Mouse (Mus musculus): Measurements from ENCODE around the gene Gm28047. TPM values are rescaled to one million over a fixed set of nuclear protein-coding genes. Genes with fewer than 3 reads are reported as not detected.

Gm28047 gene
- polyA plus RNA-seq, 1 experiment from 2014 or later, result not detected

- no peak for ATAC-seq (ENCODE audit: insufficient number of reproducible peaks, insufficient read depth, low FRiP score, low read depth)
These were observed 52.8 kb downstream of the Gm28047 start for GRCm38 (mm10) chr15:102572081-102572480.

GRCm38 (mm10) chr15:102567849-102568248, 57.0 kb downstream of the Gm28047 start:
- Histone ChIP-seq H3K9ac (ENCODE audit: low read length) (no peak overlapping the region), H3K27me3 (ENCODE audit: control insufficient read depth, insufficient read depth, low read length) (no peaks in the 10 kb centered on the region), H3K9me3 (ENCODE audit: control insufficient read depth, low read length) (no peaks in the 10 kb centered on the region), H3K4me3 (ENCODE audit: control insufficient read depth in 1 of 2, insufficient read depth in 1 of 2, low read depth in 1 of 2, low read length in 2 of 2) (no peak overlapping the region), H3K4me2 (ENCODE audit: low read length) (no peak overlapping the region), H3K4me1 (ENCODE audit: control insufficient read depth in 2 of 2, insufficient read depth in 2 of 2, low read length in 2 of 2) (no peaks in the 10 kb centered on the region), H3K27ac (replicated peaks in 1 of 2; ENCODE audit: control insufficient read depth in 1 of 2, insufficient read depth in 1 of 2, low read depth in 2 of 2, low read length in 2 of 2) (no peak overlapping the region), H3K36me3 (ENCODE audit: control insufficient read depth, insufficient read depth, low read length) (peaks cover 15% of the 10 kb centered on the region)
- ATAC-seq (ENCODE audit: insufficient number of reproducible peaks, insufficient read depth, low FRiP score, low read depth), result no peak
- 91% methylated on average over 2 of the region's 2 CpGs for WGBS

More at GRCm38 (mm10) chr15:102572081-102572480, 52.8 kb downstream of the Gm28047 start:
- 75% methylated on average over 3 of the region's 3 CpGs for WGBS
- Histone ChIP-seq H3K9me3 (ENCODE audit: control insufficient read depth, low read length) (no peaks in the 10 kb centered on the region), H3K27me3 (ENCODE audit: control insufficient read depth, insufficient read depth, low read length) (no peaks in the 10 kb centered on the region), H3K4me1 (ENCODE audit: control insufficient read depth in 2 of 2, insufficient read depth in 2 of 2, low read length in 2 of 2) (no peaks in the 10 kb centered on the region), H3K4me2 (ENCODE audit: low read length) (no peak overlapping the region), H3K27ac (replicated peaks in 1 of 2; ENCODE audit: control insufficient read depth in 1 of 2, insufficient read depth in 1 of 2, low read depth in 2 of 2, low read length in 2 of 2) (no peak overlapping the region), H3K9ac (ENCODE audit: low read length) (no peak overlapping the region), H3K36me3 (ENCODE audit: control insufficient read depth, insufficient read depth, low read length) (0 out of 2 replicates have a peak, but pooled peaks cover 4% of the 10 kb centered on the region), H3K4me3 (ENCODE audit: control insufficient read depth in 1 of 2, insufficient read depth in 1 of 2, low read depth in 1 of 2, low read length in 2 of 2) (no peak overlapping the region)

- H3K36me3 ChIP-seq (ENCODE audit: control insufficient read depth, insufficient read depth, low read length), result peaks cover 32% of the 10 kb centered on the region
- H3K4me3 ChIP-seq (ENCODE audit: control insufficient read depth in 1 of 2, insufficient read depth in 1 of 2, low read depth in 1 of 2, low read length in 2 of 2), result no peak overlapping the region
- H3K9ac ChIP-seq (ENCODE audit: low read length), result no peak overlapping the region
- H3K4me1 ChIP-seq (ENCODE audit: control insufficient read depth in 2 of 2, insufficient read depth in 2 of 2, low read length in 2 of 2), result no peaks in the 10 kb centered on the region
- no peak overlapping the region for H3K4me2 ChIP-seq (ENCODE audit: low read length)
- no peaks in the 10 kb centered on the region for H3K27me3 ChIP-seq (ENCODE audit: control insufficient read depth, insufficient read depth, low read length)
- 94% methylated on average over 5 of the region's 5 CpGs for WGBS
- H3K27ac ChIP-seq (replicated peaks in 1 of 2; ENCODE audit: control insufficient read depth in 1 of 2, insufficient read depth in 1 of 2, low read depth in 2 of 2, low read length in 2 of 2), result no peak overlapping the region
- no peaks in the 10 kb centered on the region for H3K9me3 ChIP-seq (ENCODE audit: control insufficient read depth, low read length)
- no peak for ATAC-seq (ENCODE audit: insufficient number of reproducible peaks, insufficient read depth, low FRiP score, low read depth)
These were observed 61.2 kb downstream of the Gm28047 start for GRCm38 (mm10) chr15:102563681-102564080.

- Histone ChIP-seq H3K4me3 (ENCODE audit: control insufficient read depth in 1 of 2, insufficient read depth in 1 of 2, low read depth in 1 of 2, low read length in 2 of 2) (no peak overlapping the region), H3K36me3 (ENCODE audit: control insufficient read depth, insufficient read depth, low read length) (peaks cover 32% of the 10 kb centered on the region), H3K4me2 (ENCODE audit: low read length) (no peak overlapping the region), H3K27ac (replicated peaks in 1 of 2; ENCODE audit: control insufficient read depth in 1 of 2, insufficient read depth in 1 of 2, low read depth in 2 of 2, low read length in 2 of 2) (no peak overlapping the region), H3K9ac (ENCODE audit: low read length) (no peak overlapping the region), H3K4me1 (ENCODE audit: control insufficient read depth in 2 of 2, insufficient read depth in 2 of 2, low read length in 2 of 2) (no peaks in the 10 kb centered on the region), H3K27me3 (ENCODE audit: control insufficient read depth, insufficient read depth, low read length) (no peaks in the 10 kb centered on the region), H3K9me3 (ENCODE audit: control insufficient read depth, low read length) (no peaks in the 10 kb centered on the region)
- ATAC-seq (ENCODE audit: insufficient number of reproducible peaks, insufficient read depth, low FRiP score, low read depth), result no peak
- WGBS, result 87% methylated on average over 3 of the region's 3 CpGs
These were observed 61.8 kb downstream of the Gm28047 start for GRCm38 (mm10) chr15:102563061-102563460.

- ATAC-seq (ENCODE audit: insufficient number of reproducible peaks, insufficient read depth, low FRiP score, low read depth), result no peak
- Histone ChIP-seq H3K27me3 (ENCODE audit: control insufficient read depth, insufficient read depth, low read length) (no peaks in the 10 kb centered on the region), H3K4me1 (ENCODE audit: control insufficient read depth in 2 of 2, insufficient read depth in 2 of 2, low read length in 2 of 2) (no peaks in the 10 kb centered on the region), H3K9ac (ENCODE audit: low read length) (no peak overlapping the region), H3K4me2 (ENCODE audit: low read length) (no peak overlapping the region), H3K36me3 (ENCODE audit: control insufficient read depth, insufficient read depth, low read length) (peaks cover 32% of the 10 kb centered on the region), H3K4me3 (ENCODE audit: control insufficient read depth in 1 of 2, insufficient read depth in 1 of 2, low read depth in 1 of 2, low read length in 2 of 2) (no peak overlapping the region), H3K9me3 (ENCODE audit: control insufficient read depth, low read length) (no peaks in the 10 kb centered on the region), H3K27ac (replicated peaks in 1 of 2; ENCODE audit: control insufficient read depth in 1 of 2, insufficient read depth in 1 of 2, low read depth in 2 of 2, low read length in 2 of 2) (no peak overlapping the region)
- WGBS, result 84% methylated on average over 1 of the region's 1 CpGs
These were observed 62.4 kb downstream of the Gm28047 start for GRCm38 (mm10) chr15:102562491-102562890.

- no peaks in the 10 kb centered on the region for H3K9me3 ChIP-seq (ENCODE audit: control insufficient read depth, low read length)
- no peak overlapping the region for H3K9ac ChIP-seq (ENCODE audit: low read length)
- no peaks in the 10 kb centered on the region for H3K27me3 ChIP-seq (ENCODE audit: control insufficient read depth, insufficient read depth, low read length)
- ATAC-seq (ENCODE audit: insufficient number of reproducible peaks, insufficient read depth, low FRiP score, low read depth), result no peak
- 0 out of 4 replicates have a peak overlapping the region, but pooled peaks of 1 of the 2 experiments have one; percentile 41 for H3K27ac ChIP-seq (replicated peaks in 1 of 2; ENCODE audit: control insufficient read depth in 1 of 2, insufficient read depth in 1 of 2, low read depth in 2 of 2, low read length in 2 of 2)
- no peak overlapping the region for H3K4me2 ChIP-seq (ENCODE audit: low read length)
- H3K36me3 ChIP-seq (ENCODE audit: control insufficient read depth, insufficient read depth, low read length), result peaks cover 59% of the 10 kb centered on the region
- no peak overlapping the region for H3K4me3 ChIP-seq (ENCODE audit: control insufficient read depth in 1 of 2, insufficient read depth in 1 of 2, low read depth in 1 of 2, low read length in 2 of 2)
- no peaks in the 10 kb centered on the region for H3K4me1 ChIP-seq (ENCODE audit: control insufficient read depth in 2 of 2, insufficient read depth in 2 of 2, low read length in 2 of 2)
These were observed 67.3 kb downstream of the Gm28047 start for GRCm38 (mm10) chr15:102557580-102557979.

GRCm38 (mm10) chr15:102555581-102555980, 69.3 kb downstream of the Gm28047 start:
- Histone ChIP-seq H3K27me3 (ENCODE audit: control insufficient read depth, insufficient read depth, low read length) (no peaks in the 10 kb centered on the region), H3K36me3 (ENCODE audit: control insufficient read depth, insufficient read depth, low read length) (peaks cover 67% of the 10 kb centered on the region)

GRCm38 (mm10) chr15:102552599-102552998, 72.3 kb downstream of the Gm28047 start:
- H3K4me3 ChIP-seq (ENCODE audit: control insufficient read depth in 1 of 2, insufficient read depth in 1 of 2, low read depth in 1 of 2, low read length in 2 of 2), result no peak overlapping the region
- no peak overlapping the region for H3K4me2 ChIP-seq (ENCODE audit: low read length)
- no peak overlapping the region for H3K9ac ChIP-seq (ENCODE audit: low read length)
- no peaks in the 10 kb centered on the region for H3K9me3 ChIP-seq (ENCODE audit: control insufficient read depth, low read length)
- no peaks in the 10 kb centered on the region for H3K27me3 ChIP-seq (ENCODE audit: control insufficient read depth, insufficient read depth, low read length)
- no peak overlapping the region for H3K27ac ChIP-seq (replicated peaks in 1 of 2; ENCODE audit: control insufficient read depth in 1 of 2, insufficient read depth in 1 of 2, low read depth in 2 of 2, low read length in 2 of 2)
- peaks cover 69% of the 10 kb centered on the region for H3K36me3 ChIP-seq (ENCODE audit: control insufficient read depth, insufficient read depth, low read length)
- ATAC-seq (ENCODE audit: insufficient number of reproducible peaks, insufficient read depth, low FRiP score, low read depth), result no peak
- 91% methylated on average over 5 of the region's 5 CpGs for WGBS
- H3K4me1 ChIP-seq (ENCODE audit: control insufficient read depth in 2 of 2, insufficient read depth in 2 of 2, low read length in 2 of 2), result no peaks in the 10 kb centered on the region

More at GRCm38 (mm10) chr15:102555581-102555980, 69.3 kb downstream of the Gm28047 start:
- no peak overlapping the region for H3K4me2 ChIP-seq (ENCODE audit: low read length)
- ATAC-seq (ENCODE audit: insufficient number of reproducible peaks, insufficient read depth, low FRiP score, low read depth), result no peak
- H3K9me3 ChIP-seq (ENCODE audit: control insufficient read depth, low read length), result no peaks in the 10 kb centered on the region
- H3K27ac ChIP-seq (replicated peaks in 1 of 2; ENCODE audit: control insufficient read depth in 1 of 2, insufficient read depth in 1 of 2, low read depth in 2 of 2, low read length in 2 of 2), result no peak overlapping the region
- H3K9ac ChIP-seq (ENCODE audit: low read length), result no peak overlapping the region
- no peaks in the 10 kb centered on the region for H3K4me1 ChIP-seq (ENCODE audit: control insufficient read depth in 2 of 2, insufficient read depth in 2 of 2, low read length in 2 of 2)
- H3K4me3 ChIP-seq (ENCODE audit: control insufficient read depth in 1 of 2, insufficient read depth in 1 of 2, low read depth in 1 of 2, low read length in 2 of 2), result no peak overlapping the region
- WGBS, result 95% methylated on average over 1 of the region's 1 CpGs

Measured in heart, embryonic 14.5 days (tissue).